Mouse (Mus musculus) A20 (cell line): Measurements from ENCODE around the gene Hdac7.

Experiments used
- DNase-seq: peaks from one replicate; pipeline ENCODE4 v3.0.0-alpha.2; 2011; ENCODE audit warnings: low read depth, low spot score

Hdac7 gene

DNA sequence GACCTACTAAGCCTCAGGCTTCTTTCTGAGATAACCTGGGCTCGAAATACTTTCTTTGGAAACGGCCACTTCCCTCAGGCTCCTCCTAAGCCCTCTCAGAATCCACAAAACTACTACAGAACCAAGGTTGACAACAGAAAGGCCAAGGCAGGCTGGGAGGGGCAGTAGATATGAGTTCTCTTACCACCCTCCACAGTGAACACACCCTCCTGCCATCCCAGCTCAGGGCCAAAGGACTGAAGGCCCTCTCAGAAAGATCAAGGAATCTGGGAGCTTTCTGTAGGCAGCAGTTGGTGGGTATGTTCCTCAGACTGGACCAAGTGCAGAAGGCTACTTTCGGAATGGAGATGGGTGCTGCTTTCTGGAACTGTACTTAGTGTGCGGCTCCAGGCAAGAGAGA lies 29.0 kb downstream of the Hdac7 start:
- no peak for DNase-seq

DNA sequence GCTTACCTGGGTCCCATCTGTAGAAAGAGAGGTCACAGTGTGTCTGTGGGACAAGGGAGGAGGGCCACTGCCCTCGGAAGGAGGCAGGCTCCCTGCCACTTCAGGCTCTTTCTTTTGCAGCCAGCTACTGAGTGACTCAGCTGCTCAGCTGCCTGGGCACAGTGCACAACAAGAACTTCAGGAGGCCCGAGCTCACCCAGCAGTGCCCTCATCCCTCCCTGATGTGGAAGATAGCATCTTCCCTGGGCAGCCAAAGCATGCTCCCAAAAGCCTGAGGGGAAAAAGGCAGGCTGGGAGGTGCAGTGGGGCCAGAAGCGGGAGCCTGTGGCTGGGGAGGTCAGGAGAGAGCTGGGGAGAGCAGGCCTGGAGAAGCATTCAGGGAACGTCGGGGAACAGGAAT lies 29.6 kb downstream of the Hdac7 start:
- no peak for DNase-seq

DNA sequence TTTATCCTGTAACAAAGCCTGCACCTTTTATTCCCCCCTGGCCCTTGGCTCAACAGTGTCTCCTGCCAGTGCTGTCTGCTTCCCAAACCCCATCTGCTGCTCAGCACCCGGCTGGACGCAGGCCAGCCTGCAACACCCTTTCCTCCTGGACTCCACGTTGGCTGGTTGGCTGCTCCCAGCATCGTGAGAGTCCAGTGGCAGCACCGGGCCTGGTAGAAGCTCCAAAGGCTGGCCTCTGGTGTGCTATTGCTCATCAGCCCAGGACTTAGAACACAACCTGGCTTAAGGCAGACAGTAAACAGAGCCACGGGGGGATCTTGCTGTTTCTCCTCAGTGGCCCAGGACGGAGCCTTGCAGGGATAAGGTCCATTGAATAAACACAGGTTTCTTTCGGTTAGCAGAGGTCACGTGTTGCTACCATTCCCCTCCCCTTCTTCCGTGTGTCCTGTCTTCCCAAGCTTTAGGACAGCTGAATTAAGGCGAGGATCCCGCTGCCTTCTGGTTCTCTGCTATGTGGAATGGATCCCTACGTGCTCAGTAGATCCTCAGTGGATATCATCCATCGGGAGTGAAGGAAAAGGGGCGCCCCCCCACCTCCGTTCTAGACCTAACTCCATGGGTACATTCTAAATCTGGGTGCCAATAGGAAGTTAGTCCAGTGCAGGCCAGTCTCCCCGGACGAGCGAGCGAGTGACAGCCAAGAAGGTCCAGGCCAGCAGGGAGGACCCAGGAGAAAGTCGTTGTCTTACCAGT lies 30.7 kb downstream of the Hdac7 start:
- DNase-seq = no peak

DNA sequence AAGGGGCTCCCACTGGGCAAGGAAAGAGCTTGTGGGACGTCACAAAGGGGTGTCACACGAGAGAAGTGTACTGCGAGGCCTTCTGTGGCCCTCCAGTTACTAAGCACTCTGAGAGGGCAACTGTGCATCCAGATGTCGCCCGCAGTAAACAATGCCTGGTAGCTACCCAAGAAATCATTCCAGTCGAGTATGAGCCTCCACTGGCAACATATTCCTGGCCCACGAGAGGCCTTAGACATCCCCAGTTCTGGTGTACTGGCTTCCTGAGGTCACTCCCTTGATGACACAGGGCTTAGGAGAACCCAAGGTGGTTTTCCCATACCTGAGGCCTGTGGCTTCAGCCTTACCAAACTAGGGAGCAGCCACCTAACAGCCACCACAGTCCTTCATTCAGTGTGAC lies 31.4 kb downstream of the Hdac7 start:
- no peak for DNase-seq

DNA sequence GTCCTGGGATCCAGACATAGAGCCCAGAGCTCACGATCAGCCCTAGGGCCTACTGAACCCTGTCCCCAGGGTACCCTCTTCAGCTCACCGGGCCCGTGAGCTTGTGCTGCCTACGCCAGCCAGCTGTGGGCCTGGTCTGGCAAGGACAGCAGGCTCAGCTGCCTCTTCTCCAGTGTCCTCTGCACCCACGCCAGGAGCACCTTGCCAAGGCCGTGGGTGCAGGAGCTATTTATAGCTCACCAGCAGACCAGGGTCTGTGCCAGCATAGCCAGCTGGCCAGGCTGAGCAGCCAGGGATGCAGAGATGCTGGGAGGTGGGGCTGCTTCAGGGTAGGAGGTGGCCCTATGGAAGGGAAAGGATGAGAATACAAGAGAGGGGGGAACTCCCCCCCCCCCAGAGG lies 32.2 kb downstream of the Hdac7 start:
- DNase-seq = no peak

DNA sequence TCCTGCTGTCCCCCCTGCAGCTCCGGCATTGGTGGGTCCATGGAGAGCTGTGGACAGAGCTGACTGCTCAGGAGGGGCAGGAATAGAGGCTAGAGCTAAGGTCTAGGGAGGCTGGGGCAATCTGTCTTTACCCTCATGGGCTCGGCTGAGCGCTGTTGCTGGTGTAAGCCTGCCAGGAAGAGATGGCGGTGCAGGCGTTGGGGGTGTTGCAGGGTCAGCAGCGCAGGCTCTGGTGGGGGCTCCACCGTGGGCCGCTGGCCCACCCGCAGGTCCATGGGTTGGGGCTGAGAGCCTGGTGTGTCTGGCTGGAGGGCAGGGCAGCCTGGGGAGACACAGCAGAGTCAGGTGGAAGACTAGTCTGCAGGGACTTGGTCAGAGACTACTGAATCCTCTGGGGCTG lies 33.0 kb downstream of the Hdac7 start:
- no peak for DNase-seq

DNA sequence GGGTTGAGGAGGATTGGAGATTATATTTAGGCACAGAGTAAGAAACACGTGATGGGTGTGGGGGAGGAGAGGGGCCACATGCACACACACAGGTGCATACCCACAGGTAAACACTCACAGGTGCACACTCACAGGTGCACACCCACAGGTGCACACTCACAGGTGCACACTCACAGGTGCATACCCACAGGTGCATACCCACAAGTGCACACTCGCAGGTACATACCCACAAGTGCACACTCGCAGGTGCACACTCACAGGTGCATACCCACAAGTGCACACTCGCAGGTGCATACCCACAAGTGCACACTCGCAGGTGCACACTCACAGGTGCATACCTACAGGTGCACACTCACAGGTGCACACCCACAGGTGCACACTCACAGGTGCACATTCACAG lies 33.9 kb downstream of the Hdac7 start:
- DNase-seq = peak; percentile 18

DNA sequence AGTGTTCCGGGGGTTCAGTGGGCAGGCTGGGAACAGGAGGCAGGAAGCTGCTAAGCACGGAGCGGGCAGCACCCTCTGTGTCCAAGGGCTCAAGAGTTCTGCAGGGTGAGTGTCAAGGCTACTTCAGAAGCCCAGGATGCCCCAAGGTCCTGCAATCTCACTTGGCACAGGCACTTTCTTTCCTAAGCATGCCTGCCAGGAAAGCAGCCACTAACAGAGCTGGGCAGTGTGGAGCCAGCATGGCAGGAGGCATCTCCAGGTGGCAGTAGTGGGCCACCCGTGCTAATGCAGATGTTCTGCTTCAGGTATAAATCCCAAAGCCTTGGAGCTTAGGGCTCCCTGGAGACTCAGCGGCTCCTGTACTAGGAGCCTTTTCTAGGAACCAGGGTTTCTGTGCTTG lies 34.4 kb downstream of the Hdac7 start:
- peak; percentile 36 for DNase-seq

DNA sequence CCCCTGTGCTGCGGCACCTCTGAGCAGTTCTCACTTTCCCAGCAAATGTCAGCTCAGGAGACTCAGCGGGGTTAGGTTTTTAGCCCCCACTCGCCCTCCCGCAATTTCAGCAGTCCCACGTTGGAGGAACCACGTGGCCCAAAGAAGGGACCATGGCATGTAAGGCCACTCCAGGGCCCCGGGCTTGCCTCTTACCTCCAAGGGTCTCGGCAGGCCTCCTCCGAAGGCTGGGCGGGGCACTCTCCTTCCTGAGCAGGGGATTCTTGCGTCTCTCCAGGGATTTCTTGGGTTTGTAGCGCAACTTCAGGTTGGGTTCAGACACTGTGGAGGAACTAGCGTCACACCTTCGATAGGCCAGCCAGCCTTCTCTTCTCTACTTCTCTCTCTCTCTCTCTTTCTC lies 35.1 kb downstream of the Hdac7 start:
- no peak for DNase-seq

DNA sequence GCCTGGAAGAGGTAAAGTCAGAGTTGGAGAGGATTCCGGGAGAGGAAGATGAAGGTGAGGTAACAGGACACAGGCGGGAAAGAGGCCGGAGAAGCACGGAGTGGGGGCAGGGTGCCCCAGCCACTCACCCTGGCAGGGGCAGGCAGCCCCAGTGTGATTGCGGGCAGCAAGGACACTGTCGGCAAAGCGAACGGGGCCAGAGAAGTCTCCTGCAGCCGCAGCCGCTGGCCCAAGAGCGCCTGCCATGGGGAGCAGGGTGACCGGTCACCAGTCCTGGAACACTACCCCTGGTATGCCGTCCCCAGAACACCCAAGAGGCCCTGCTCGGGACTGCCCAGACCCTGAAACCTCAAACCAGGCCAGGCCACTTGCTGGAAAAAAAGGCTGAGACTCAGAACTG lies 35.8 kb downstream of the Hdac7 start:
- DNase-seq = no peak

DNA sequence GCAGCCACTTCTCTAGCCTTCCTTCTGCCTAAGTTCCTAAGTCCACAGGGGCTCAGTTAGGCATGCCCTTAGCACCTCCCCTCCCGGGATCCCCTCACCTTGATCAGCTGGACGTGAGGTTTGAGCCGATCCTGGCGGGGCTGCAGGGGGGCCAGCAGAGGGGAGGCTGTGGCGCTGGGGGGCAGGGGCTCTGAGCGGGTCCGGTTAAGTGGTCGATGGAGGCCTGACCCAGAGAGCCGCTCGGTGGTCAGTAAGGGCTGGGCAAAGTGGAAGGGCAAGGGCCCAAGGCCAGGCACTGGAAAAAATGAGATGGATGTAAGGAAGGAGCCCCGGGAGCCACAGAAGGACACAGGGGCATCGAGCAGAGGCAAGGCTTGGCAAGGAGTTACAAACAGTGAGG lies 36.4 kb downstream of the Hdac7 start:
- DNase-seq = no peak

DNA sequence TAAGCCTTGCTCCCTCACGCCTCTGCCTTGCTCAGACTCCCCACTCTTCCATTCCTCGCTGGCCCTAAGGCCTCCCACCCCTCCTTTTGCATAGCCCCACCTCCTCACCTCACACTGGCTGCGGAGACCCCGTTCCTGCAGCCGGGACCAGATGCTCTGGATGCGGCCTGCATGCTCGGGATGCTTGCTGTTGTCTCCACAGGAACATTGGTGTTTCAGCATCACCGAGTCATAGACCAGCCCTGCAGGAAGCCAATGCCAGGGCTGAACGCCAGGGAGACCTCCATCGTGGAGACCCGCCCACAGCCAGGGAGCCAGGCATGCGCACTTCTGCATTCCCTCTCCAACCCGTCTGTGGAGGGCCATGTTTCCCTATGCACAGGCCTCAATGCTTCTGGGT lies 41.7 kb downstream of the Hdac7 start:
- DNase-seq = no peak

DNA sequence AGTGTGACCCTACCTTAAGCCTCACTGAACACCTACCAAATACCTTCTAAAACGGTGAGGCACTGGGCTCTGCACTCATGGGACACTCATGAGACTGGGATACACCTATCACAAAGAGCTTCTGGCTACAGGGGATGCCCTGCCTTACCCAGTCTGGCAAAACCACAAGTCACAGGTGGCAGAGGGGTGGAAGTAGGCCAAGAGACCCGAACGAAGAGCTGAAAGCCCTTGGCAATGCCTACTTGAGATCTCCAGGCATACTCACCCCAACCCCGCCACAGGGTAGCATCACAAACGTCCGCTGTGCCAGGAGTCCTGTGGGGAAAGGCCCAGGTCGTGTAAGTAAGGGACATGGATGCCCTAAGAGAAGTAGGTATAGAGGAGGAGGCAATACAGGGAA lies 42.5 kb downstream of the Hdac7 start:
- no peak for DNase-seq

DNA sequence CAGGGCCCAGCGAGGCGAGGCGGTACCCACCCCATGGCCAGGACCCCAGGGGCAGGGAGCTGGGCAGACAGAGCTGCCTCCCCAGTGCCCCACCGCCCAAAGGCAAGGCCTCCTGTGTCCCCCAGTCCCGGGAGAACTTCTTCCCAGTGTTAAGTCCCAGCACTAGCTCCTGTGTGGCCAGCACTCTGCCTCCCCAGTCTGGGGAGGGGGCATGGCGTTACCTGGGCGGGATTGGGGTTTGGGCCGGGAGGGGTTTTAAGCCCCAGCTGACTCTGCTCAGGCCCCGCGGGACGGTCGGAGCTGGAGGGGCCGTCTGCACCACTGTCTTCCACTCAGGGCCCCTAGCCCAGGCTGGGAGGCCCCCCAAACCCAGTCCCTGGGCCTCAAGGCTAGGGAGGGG lies 43.4 kb downstream of the Hdac7 start:
- DNase-seq = no peak

DNA sequence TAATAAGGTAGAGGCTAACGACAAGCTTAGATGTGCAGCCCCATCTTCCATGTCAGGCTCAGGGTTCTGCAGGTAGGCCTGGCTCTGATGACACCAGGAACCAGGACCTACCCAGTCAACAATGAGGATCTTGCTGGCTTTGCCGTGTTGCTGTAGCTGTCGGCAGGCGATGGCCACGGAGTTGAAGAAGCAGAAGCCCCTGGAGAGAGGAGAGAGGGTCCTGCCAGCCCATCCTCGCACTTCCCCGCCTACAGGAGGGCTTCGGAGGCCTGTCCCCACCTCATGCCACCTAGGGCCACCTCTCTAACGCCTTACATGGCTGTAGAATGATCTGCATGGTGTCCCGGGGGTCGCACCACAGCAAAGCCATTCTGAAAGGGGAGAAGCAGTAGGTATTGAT lies 44.9 kb downstream of the Hdac7 start:
- DNase-seq = no peak

DNA sequence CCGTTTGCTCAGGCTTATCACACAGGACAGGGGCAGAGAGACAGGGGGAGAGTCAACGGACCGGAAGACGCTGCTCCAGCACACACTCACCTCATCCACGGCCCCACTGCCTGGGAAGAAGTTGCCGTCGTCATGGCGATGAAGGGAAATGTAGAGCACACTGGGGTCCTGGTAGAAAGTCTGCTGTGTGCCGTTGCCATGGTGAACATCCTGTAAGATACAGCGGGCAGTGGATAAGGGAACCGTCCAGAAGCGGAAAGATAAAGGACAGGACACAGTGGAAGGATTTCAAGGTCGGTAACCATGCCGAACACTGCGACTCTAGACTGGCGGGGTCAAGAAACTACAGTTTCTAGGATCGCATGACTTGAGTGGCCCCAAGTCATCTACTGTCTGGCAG lies 46.2 kb downstream of the Hdac7 start:
- no peak for DNase-seq

DNA sequence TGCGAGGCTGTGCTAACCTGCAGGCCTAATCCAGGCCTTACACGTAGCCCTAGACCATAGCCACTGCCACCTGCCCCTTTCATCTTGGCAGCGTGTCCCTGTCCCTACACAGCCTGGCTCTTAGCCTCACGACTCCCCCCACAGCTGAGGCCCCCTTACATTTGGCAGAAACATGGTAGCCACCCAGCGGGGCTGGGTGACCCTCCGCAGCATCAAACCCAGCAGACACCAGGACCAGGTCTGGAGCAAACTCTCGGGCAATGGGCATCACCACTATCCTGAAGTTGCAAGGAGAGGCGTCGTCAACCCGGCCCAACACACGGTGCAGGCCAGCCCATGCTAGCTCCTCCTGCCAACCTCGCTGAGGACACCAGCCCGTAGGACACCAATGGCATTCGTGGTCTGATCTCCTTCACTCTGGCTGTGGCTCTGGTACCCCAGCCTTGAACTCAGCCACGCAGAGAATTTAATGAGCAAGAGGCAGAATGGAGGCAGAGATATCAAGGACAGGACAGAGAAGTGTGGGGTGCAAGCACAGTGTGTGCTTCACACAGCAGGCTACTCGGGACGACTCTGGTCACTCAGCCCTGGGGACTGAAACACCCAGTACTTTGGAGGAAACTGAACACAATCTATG lies 47.5 kb downstream of the Hdac7 start:
- DNase-seq = no peak

DNA sequence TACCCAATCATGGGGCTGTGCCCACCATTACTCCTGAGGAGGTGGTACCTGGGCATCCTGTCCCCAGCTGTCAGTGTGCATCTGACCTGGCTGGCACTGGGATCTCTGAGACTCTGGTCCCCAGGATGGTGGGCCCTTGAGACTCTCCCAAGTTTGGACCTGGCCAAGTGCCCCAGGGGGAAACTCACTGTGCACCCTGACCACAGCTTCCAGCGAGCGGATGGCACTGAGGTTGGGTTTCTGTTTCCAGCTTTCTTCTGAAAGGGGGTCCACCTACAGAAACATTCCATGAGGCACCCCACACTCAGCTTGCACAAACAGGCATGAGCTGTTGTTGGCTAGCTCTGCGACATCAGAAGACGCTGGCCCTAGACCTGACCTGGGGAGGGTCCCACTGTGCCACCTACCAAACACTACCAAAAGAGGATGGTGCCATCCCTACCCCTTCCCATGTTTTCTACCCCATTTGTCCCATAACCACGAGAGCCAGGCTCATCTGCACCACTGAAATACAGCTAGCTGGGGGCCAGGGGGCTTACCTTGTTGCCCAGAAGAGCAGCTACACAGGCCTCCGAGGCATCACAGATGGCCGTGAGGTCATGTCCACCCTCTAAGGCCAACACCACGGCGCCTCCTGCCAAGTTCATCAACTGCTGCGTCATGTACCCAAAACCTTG lies 48.6 kb downstream of the Hdac7 start:
- no peak for DNase-seq

DNA sequence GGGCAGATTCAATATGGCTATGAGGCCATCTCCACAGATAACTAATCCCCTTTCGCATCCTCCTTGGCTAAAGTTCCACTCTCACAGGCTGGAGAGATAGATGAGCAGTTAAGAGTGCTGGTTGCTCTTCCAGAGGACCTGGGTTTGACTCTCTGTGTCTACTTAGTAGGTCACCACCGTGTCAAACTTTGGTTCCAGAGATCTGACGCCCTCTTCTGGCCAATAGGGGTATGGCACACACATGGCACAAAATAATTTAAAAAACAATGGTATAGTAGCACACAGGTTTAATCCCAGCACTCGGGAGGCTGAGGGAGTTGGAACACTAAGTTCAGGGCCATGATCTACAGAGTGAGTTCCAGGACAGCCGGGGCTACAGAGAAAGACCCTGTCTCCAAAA lies 50.0 kb downstream of the Hdac7 start:
- no peak for DNase-seq

DNA sequence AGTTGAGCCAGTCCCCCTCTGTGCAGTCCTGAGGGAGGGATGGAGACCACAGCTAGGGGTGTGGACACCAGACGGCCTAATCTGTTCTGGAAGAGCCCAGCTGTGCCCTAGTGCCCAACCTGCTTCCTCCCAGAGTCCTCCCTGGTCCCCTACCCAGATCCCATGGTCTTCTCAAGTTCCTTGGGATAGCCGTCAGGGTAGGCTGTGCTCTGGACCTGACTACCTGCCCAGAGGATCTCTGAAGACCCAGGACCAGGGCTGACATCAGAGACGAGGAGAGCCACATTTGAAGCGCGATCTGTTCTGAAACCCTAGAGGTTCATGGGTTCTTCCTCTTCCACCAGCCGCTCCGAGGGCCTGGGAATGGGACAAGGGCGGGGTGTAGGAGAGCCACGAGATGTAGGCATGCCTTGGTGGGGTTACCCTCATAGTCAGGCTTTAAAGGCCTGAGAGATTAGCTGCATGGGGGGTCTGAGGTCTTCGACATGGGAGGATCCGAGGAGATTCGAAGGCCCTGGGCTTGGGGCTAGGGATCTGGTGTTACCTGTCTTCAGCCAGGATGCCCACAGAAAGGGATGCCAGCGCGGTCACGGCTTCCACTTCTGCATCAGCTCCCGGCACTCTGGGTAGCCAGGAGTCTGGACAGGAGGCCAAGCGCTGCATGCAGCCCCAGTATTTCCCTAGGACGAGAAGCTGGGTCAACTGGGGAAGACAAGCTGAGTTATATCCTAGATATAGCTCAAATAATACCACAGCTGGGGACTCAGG lies 50.7 kb downstream of the Hdac7 start:
- no peak for DNase-seq

DNA sequence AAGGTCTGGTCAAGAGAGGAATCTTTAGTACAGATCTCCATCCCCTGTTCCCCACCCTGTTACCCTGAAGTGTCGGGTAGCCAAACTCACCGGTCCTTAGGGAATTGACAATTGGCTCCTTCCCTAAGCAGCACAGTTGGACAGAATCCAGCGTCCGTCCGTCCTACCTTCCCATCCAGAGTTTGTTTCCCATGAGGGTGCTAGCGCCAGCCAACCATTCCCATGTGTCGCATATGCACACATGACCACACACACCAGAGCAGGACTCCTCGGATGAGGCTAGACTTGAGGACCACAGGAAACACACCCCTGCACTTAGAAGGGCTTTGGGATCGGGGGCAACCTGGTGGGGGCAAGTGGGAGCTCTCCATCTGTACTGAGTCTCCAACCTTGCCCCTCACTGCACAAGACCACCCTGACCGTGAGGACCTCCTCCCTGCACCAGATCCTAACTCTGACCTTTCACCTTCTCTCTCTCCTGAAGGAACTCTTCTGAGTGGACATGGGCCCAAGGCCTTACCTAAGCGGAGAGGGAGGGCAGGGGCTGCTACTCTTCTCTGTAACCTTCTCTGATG lies 53.1 kb downstream of the Hdac7 start:
- DNase-seq = no peak
